Mouse (Mus musculus): ENCODE results near the gene Nid1.
"Not testable (repeated sequence)": the region's sequence is repeated elsewhere in the genome, so short reads cannot be mapped to it uniquely, and the experiment has no call there.

The Nid1 gene

DNA sequence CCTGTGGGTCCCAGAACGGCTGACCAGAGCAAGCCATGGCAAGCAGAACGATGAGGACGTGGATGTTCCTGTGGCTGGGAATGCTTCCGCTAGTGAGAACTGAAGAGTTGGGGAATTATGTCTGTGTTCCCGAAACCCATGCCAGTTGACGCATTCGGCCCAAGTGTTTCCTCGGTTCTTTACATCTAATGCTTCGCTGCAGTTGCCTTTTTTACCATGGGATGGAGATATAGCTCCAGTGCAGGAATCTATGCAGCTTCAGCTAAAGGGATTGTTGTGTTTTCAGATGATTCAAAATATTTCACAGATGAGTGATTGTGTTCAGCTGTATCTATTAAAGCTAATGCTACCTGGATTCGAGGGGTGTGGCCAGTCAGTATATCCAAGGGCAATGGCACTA is 105.7 kb downstream of the Nid1 start:
- not testable (repeated sequence) for DNase-seq (ENCODE audit: low spot score)

DNA sequence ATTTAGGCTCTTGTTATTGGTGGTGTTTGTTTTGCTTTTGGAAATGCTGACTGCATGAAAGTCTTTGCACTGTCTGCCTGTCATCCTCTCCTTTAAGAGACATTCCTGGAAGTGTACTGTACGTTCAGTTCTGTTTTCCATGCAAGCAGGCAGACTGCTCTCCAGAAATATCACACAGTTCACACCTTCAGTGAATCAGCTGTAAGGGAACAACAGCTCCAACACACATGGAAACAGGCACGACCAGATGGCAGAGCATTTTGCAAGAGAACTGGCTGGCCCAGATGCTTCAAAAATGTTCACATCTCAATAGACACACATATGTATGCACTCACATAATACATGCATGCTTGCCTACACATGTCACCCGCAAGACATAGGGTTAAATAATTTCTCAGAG is 109.4 kb downstream of the Nid1 start:
- DNase-seq (ENCODE audit: low spot score): no peak

DNA sequence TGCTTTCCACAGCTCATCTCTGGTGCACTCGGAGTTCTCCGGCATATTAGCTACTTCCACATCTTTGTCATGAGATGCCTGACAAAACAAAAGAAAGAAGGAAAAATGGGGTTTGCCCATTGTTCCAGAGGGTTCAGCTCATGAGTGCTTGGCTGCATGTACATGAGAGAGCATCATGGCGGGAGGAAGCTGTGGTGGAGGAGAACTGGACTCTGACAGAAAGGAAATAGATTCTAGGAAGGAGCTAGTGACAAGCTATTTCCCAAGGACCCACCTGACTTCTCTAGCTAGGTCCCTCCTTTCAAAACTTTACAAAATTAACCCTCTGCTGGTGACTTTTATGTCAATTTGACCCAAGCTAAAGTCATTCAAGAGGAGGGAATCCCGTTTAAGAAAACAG is 110.5 kb downstream of the Nid1 start:
- no peak for DNase-seq (ENCODE audit: low spot score)

DNA sequence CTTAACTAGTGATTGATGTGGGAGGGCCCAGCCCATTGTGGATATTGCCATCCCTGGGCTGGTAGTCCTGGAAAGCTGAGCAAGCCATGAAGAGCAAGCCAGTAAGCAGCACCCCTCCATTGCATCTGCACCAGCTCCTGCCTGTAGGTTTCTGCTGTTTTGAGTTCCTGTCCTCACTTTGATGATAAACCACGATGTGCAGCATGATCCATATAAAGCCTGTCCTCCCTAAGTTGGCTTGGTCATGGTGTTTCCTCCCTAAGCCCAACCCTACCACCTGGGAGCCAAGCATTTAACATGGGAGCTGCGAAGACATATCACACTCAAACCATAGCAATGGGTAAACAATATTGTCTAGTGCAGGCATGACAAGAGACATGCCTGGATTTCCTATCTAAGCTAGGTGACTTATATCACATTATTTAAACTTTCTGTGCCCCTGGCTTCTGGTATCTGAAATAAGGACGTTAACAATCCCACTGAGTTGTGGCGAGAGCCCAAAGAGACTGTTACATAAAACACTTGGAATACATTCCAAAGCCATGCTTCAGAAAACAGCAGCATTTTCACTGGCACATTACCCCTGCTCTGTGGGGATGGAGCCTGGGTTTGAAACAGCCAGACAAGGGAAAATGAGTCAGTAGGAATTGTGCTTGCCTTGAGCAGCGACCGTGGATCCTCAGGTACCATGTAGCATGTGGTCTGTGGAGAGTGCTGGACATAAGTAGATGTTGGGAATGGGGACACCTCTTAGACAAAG is 111.3 kb downstream of the Nid1 start:
- DNase-seq (ENCODE audit: low spot score): no peak

DNA sequence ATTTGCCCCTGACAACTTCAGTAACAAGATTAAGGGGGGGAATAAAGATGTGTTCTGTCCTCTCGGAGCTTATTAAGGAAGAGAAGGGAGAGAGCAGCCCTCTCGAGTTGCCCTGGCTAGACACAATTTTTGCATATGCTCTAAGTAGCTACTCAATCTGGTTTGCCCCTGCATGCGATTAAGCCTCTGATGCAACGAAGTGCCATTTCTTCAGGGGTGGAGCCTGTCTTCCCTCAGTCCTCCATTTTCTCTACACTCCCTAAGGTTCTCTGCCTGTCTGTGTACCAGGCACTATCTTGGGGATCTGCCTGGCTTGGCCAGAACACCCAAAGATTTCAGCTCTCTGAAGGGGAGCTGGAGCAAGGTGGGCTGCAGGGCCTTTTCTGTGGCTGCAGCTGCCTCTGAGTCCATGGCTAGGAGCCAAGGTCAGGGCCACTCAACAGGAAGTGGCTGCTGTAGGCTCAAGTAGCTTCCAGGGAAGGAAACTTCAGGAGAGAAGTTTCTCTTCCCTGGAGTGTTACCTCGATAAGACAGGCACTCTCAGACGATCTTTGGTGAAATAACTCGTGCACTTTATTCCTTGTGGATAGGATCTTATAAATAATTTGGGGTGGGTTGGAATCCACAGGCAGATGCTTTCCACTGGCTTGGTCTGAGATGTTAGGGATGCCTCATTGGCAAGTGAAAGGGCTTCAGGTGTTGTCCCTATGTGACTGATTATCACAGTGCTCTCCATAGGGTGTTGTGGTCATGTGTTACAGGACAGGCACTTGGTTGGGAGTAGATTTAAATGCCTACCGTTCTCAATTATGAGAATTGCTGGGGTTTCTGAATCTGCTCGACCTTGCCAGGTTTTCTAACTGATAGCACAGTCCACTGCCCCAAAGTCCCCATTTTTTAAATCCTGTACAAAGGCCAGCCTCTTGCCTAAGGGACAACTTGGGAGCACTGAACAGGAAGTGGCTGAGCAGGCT is 112.6 kb downstream of the Nid1 start:
- DNase-seq (ENCODE audit: low spot score): no peak

DNA sequence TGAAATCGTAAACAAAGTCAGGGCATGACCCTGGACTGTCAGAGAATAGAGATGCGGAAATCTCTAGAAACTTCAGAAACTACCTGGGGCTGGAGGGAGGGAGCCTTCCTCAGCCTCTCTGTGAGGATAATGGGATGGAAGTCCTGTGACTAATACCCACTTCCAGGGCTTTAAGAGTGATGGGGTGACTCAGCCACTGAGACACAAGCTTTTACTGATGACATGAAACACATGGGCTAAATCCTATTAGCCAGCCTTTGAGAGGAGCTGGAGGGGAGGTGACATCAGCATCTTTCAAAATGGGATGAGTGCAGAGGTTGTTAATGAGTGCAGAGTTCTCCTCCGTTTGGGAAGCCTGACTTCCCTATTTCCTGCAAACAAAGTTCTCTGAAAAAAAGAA is 114.7 kb downstream of the Nid1 start:
- DNase-seq (ENCODE audit: low spot score): no peak

DNA sequence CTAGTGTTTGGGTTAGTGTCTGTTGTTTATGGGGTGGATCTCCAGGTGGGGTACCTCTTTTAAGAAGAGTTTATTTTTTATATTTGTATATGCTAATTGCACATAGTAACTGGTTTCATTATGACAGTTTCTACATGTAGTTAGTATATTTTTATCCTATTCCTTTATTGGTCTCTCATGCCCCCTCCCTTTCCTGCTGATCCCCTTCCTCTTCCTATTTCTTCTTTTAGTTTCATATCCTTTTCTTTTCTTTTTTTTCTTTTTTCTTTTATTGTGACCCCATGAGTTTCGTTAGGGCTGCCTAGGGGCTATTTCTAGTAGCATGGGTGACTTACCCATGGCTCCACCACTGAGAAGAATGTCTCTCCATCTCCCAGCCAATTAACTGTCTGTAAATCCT is 116.3 kb downstream of the Nid1 start:
- no peak for DNase-seq (ENCODE audit: low spot score)

DNA sequence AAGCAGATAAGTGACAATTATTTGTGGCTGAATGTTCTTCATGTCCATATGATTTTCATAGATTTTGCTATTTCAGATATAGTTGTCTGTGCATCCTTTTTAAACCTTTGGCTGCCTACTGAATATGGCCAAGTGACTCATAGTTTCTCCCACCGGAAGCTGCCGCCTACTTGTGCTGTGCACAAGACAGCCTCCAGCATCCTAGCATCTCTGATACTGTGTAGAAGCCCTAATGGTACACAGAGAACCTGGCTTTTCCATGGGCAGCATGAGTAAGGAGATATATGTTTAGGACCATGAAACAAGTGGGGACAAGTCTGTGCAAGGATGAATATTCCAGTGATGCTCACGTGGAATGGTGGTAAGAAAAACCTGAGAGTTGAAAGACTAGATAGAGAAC is 117.8 kb downstream of the Nid1 start:
- DNase-seq (ENCODE audit: low spot score): no peak

DNA sequence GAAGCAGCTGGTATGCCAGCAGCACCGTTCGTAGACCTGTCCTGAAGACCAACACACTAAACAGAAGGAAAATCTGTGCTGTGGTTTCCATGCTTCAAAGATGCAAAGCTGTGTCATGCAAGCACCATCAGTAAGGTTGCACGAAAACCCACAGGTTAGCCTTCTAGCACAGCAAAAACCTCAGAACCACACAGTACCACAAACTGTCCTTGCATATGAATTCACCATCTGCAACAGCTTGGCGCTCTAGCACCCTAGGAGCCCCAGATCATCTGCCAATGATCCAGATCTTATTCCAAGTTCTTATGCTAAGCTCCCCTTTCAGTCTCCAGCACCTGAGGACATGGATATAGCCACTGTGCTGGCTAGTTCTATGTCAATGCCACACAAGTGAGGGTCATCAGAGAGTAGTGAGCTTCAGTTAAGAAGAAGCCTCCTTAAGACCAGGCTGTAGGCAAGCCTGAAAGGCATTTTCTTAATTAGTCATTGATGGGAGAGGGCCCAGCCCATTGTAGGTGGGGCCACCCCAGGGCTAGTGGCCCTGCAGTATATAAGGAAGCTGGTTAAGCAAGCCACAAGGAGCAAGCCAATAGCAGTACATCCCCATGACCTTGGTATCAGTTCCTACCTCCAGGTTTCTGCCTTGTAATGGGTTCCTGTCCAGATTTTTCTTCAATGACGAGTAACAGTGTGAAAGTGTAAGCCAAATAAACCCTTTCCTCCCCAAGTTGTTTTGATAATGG is 119.8 kb downstream of the Nid1 start:
- DNase-seq (ENCODE audit: low spot score): no peak

DNA sequence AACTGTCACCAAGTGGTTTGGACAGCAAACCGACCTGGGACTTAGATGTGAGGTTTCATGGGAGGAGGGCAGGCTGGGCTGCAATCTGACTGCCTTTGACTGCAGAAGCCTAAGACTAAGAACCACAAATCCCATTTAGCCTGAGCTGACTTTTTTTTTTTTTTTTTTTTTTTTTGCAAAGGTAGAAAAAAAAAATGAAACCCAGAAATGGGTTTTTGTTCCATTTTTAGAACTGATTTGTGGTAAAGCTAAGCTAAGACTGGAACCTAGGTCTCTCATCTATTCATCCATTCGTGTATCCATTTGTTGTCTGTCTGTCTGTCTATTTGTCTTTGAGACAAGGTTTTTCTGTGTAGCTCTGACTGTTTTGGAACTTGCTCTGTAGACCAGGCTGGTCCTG is 120.9 kb downstream of the Nid1 start:
- DNase-seq (ENCODE audit: low spot score): no peak

DNA sequence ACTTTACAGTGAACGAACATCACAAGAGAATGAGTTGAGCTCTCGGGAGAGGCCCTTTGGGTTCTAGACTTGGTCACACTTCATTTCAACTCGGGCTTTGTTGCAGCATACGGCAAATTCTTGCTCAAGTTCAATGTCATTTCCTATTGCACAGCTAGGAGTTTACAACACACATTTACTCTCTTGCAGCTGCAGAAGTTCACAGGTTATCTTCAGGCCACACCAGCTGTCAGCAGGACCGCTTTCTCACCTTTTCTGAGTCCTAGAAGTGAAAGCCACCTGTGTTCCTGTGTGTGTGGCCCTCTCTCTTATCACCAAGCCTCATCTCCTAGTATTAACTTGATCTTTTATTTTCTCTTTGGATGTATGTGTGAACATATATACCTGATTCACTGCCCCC is 121.5 kb downstream of the Nid1 start:
- no peak for DNase-seq (ENCODE audit: low spot score)
